Mouse (Mus musculus) small intestine, adult 2 months (tissue): Measurements from ENCODE around the gene Hnrnpul1.

Source experiments
- CTCF ChIP-seq: fragments of 200-500 bp; IDR thresholded peaks from 2 replicates; pipeline ENCODE4 v1.5.1; 2012; ENCODE audit warnings: low read depth, mild to moderate bottlenecking, control low read depth, inconsistent platforms, low read length, moderate library complexity, mixed read lengths; ENCODE audit not compliant: insufficient replicate concordance, insufficient read length; ENCODE audit errors: extremely low read depth
- POLR2A ChIP-seq: fragments of 200-500 bp; IDR thresholded peaks from 2 replicates; pipeline ENCODE4 v1.6.1; 2012; ENCODE audit warnings: low read depth, mild to moderate bottlenecking, control low read depth, inconsistent platforms, low read length, moderate library complexity

GRCm38 (mm10) chr7:25689603-25690021, 64.9 kb downstream of the Hnrnpul1 start:
- TF ChIP-seq POLR2A (no peak), CTCF (no peak)
